Mouse (Mus musculus) testis, adult 2 months (tissue): ENCODE results near the gene Plekho1.

ENCODE experiments used
- CTCF ChIP-seq: fragments of 200-500 bp; IDR thresholded peaks from 2 replicates; pipeline ENCODE4 v1.5.1; 2012; ENCODE audit warnings: low read depth, mild to moderate bottlenecking, inconsistent platforms, low read length, moderate library complexity; ENCODE audit not compliant: control insufficient read depth, insufficient read depth, insufficient replicate concordance
- POLR2A ChIP-seq: fragments of 200-500 bp; IDR thresholded peaks from 2 replicates; pipeline ENCODE4 v1.6.1; 2012; ENCODE audit warnings: low read depth, mild to moderate bottlenecking, inconsistent platforms, low read length, moderate library complexity; ENCODE audit not compliant: control insufficient read depth

- TF ChIP-seq CTCF (no peak), POLR2A (no peak)
These were observed 1.4 kb downstream of the Plekho1 start for GRCm38 (mm10) chr3:95994381-95994846.
